Mouse (Mus musculus): ENCODE data around the gene Ankdd1a. TPM values are rescaled to one million over a fixed set of nuclear protein-coding genes. Genes with fewer than 3 reads are reported as not detected.

The Ankdd1a gene
- polyA plus RNA-seq, 1 experiment from 2014 or later: 0.18 TPM

GRCm38 (mm10) chr9:65480071-65480470 is 39.9 kb downstream of the Ankdd1a start:
- Histone ChIP-seq H3K4me2 (replicated peaks; ENCODE audit: low read depth) (no peak overlapping the region), H3K36me3 (ENCODE audit: control insufficient read depth, insufficient read depth, low read length) (peaks cover 11% of the 10 kb centered on the region; the same call in 1 of the 2 replicates), H3K4me3 (ENCODE audit: low read depth, low read length) (no peak overlapping the region), H3K27me3 (ENCODE audit: control insufficient read depth, insufficient read depth, low read length) (no peaks in the 10 kb centered on the region), H3K27ac (replicated peaks) (no peak overlapping the region), H3K9me3 (ENCODE audit: control insufficient read depth, low read length) (no peaks in the 10 kb centered on the region), H3K9ac (ENCODE audit: low read length) (no peak overlapping the region), H3K4me1 (replicated peaks; ENCODE audit: control insufficient read depth, insufficient read depth) (no peaks in the 10 kb centered on the region)
- ATAC-seq (ENCODE audit: low FRiP score, low TSS enrichment) (no peak), DNase-seq (ENCODE audit: low spot score) (no peak)
- WGBS: 88% methylated on average over 5 of the region's 5 CpGs
- TF ChIP-seq CTCF (IDR thresholded peaks at IDR 0.05; ENCODE audit: low read depth) (no peak), EP300 (optimal IDR thresholded peaks at IDR 0.05) (no peak)

DNA sequence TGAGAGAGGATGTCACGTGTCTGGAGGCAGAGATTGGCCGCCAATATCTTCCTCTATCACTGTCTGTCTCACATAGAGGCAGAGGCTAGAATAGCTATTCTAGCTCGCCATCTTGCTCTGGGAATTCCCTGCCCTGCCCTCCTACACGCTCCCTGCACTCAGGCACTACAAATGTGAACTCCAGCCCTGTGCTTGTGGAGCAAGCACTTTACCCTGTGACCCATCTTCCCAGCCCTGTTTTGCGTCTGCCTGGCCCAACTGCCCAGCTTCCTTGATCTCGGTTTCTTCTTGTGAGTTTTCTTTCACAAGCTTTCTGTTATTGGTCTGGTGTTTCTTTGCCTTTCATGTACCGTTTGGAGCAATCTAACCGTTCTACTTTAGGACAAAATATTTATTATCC is 40.8 kb downstream of the Ankdd1a start:
- ATAC-seq (ENCODE audit: low FRiP score, low TSS enrichment): no peak
- no peak overlapping the region for H3K4me2 ChIP-seq (replicated peaks; ENCODE audit: low read depth)
- DNase-seq (ENCODE audit: low spot score): no peak
- H3K27me3 ChIP-seq (ENCODE audit: control insufficient read depth, insufficient read depth, low read length): no peaks in the 10 kb centered on the region
- H3K9me3 ChIP-seq (ENCODE audit: control insufficient read depth, low read length): no peaks in the 10 kb centered on the region
- H3K27ac ChIP-seq (replicated peaks): no peak overlapping the region
- TF ChIP-seq CTCF (IDR thresholded peaks at IDR 0.05; ENCODE audit: low read depth): no peak
- no peaks in the 10 kb centered on the region for H3K4me1 ChIP-seq (replicated peaks; ENCODE audit: control insufficient read depth, insufficient read depth)
- H3K9ac ChIP-seq (ENCODE audit: low read length): no peak overlapping the region
- peaks cover 11% of the 10 kb centered on the region; the same call in 1 of the 2 replicates for H3K36me3 ChIP-seq (ENCODE audit: control insufficient read depth, insufficient read depth, low read length)
- 82% methylated on average over 8 of the region's 8 CpGs for WGBS
- H3K4me3 ChIP-seq (ENCODE audit: low read depth, low read length): no peak overlapping the region

- TF ChIP-seq EP300 (optimal IDR thresholded peaks at IDR 0.05) (no peak), CTCF (IDR thresholded peaks at IDR 0.05; ENCODE audit: low read depth) (no peak)
- 86% methylated on average over 4 of the region's 4 CpGs for WGBS
These were observed 47.2 kb downstream of the Ankdd1a start for GRCm38 (mm10) chr9:65472769-65473168.

GRCm38 (mm10) chr9:65467686-65468085 is 52.3 kb downstream of the Ankdd1a start:
- Histone ChIP-seq H3K4me2 (replicated peaks; ENCODE audit: low read depth) (no peak overlapping the region), H3K4me3 (ENCODE audit: low read depth, low read length) (no peak overlapping the region), H3K4me1 (replicated peaks; ENCODE audit: control insufficient read depth, insufficient read depth) (no peaks in the 10 kb centered on the region), H3K36me3 (ENCODE audit: control insufficient read depth, insufficient read depth, low read length) (peaks cover 12% of the 10 kb centered on the region; the same call in 1 of the 2 replicates), H3K9me3 (ENCODE audit: control insufficient read depth, low read length) (no peaks in the 10 kb centered on the region), H3K27ac (replicated peaks) (no peak overlapping the region), H3K9ac (ENCODE audit: low read length) (no peak overlapping the region), H3K27me3 (ENCODE audit: control insufficient read depth, insufficient read depth, low read length) (no peaks in the 10 kb centered on the region)
- ATAC-seq (ENCODE audit: low FRiP score, low TSS enrichment) (no peak), DNase-seq (ENCODE audit: low spot score) (no peak)
- TF ChIP-seq CTCF (IDR thresholded peaks at IDR 0.05; ENCODE audit: low read depth) (no peak), EP300 (optimal IDR thresholded peaks at IDR 0.05) (no peak)
- WGBS: 59% methylated on average over 11 of the region's 11 CpGs

More at GRCm38 (mm10) chr9:65472769-65473168, 47.2 kb downstream of the Ankdd1a start:
- Histone ChIP-seq H3K9me3 (ENCODE audit: control insufficient read depth, low read length) (no peaks in the 10 kb centered on the region), H3K9ac (ENCODE audit: low read length) (no peak overlapping the region), H3K27me3 (ENCODE audit: control insufficient read depth, insufficient read depth, low read length) (no peaks in the 10 kb centered on the region), H3K36me3 (ENCODE audit: control insufficient read depth, insufficient read depth, low read length) (peaks cover 6% of the 10 kb centered on the region; the same call in 1 of the 2 replicates), H3K4me2 (replicated peaks; ENCODE audit: low read depth) (no peak overlapping the region), H3K4me3 (ENCODE audit: low read depth, low read length) (no peak overlapping the region), H3K27ac (replicated peaks) (no peak overlapping the region), H3K4me1 (replicated peaks; ENCODE audit: control insufficient read depth, insufficient read depth) (no peaks in the 10 kb centered on the region)
- ATAC-seq (ENCODE audit: low FRiP score, low TSS enrichment): no peak
- no peak for DNase-seq (ENCODE audit: low spot score)

DNA sequence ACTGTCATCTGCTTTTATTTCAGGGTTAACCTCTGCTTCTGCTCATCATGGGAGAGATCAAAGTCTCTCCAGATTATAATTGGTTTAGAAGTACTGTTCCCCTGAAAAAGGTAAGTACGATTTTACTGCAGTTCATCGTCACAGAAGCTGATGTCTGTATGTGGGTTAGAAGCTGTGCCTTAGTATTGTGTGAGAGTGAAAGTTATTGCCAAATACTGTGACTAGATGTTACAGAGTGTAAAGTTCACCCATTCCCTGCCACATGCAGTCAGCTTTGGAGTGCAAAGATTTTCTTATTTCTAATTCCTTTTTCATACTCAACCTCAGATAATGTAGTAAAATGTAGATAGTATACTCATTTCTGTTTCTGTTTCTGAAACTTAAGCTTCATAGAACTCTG is 54.8 kb downstream of the Ankdd1a start:
- peaks cover 10% of the 10 kb centered on the region; the same call in 1 of the 2 replicates for H3K36me3 ChIP-seq (ENCODE audit: control insufficient read depth, insufficient read depth, low read length)
- H3K9me3 ChIP-seq (ENCODE audit: control insufficient read depth, low read length): no peaks in the 10 kb centered on the region
- DNase-seq (ENCODE audit: low spot score): no peak
- H3K27me3 ChIP-seq (ENCODE audit: control insufficient read depth, insufficient read depth, low read length): no peaks in the 10 kb centered on the region
- H3K4me3 ChIP-seq (ENCODE audit: low read depth, low read length): no peak overlapping the region
- H3K9ac ChIP-seq (ENCODE audit: low read length): no peak overlapping the region
- H3K4me2 ChIP-seq (replicated peaks; ENCODE audit: low read depth): no peak overlapping the region
- ATAC-seq (ENCODE audit: low FRiP score, low TSS enrichment): no peak
- no peak overlapping the region for H3K27ac ChIP-seq (replicated peaks)
- no peak for TF ChIP-seq EP300 (optimal IDR thresholded peaks at IDR 0.05)
- no peak for TF ChIP-seq CTCF (IDR thresholded peaks at IDR 0.05; ENCODE audit: low read depth)
- 93% methylated on average over 2 of the region's 2 CpGs for WGBS
- H3K4me1 ChIP-seq (replicated peaks; ENCODE audit: control insufficient read depth, insufficient read depth): no peaks in the 10 kb centered on the region

GRCm38 (mm10) chr9:65464161-65464560 is 55.8 kb downstream of the Ankdd1a start:
- Histone ChIP-seq H3K36me3 (ENCODE audit: control insufficient read depth, insufficient read depth, low read length) (peaks cover 6% of the 10 kb centered on the region; the same call in 1 of the 2 replicates), H3K27me3 (ENCODE audit: control insufficient read depth, insufficient read depth, low read length) (no peaks in the 10 kb centered on the region), H3K9me3 (ENCODE audit: control insufficient read depth, low read length) (no peaks in the 10 kb centered on the region), H3K4me1 (replicated peaks; ENCODE audit: control insufficient read depth, insufficient read depth) (no peaks in the 10 kb centered on the region), H3K27ac (replicated peaks) (no peak overlapping the region), H3K9ac (ENCODE audit: low read length) (no peak overlapping the region), H3K4me2 (replicated peaks; ENCODE audit: low read depth) (no peak overlapping the region), H3K4me3 (ENCODE audit: low read depth, low read length) (no peak overlapping the region)
- DNase-seq (ENCODE audit: low spot score): no peak
- WGBS: 83% methylated on average over 6 of the region's 6 CpGs
- no peak for ATAC-seq (ENCODE audit: low FRiP score, low TSS enrichment)
- TF ChIP-seq EP300 (optimal IDR thresholded peaks at IDR 0.05) (no peak), CTCF (IDR thresholded peaks at IDR 0.05; ENCODE audit: low read depth) (no peak)

Measured in stomach, postnatal 0 days (tissue).